Mouse (Mus musculus): ENCODE measurements around the gene Ccdc92.

- TF ChIP-seq POLR2A (IDR thresholded peaks at IDR 0.05; ENCODE audit: control insufficient read depth in 1 of 2, insufficient read depth in 1 of 2, low read depth in 1 of 2, low read length in 2 of 2, poor library complexity in 1 of 2) (no peak), NRF1 (IDR thresholded peaks at IDR 0.05; ENCODE audit: insufficient read depth, low read depth, low read length, poor library complexity, severe bottlenecking) (no peak), CTCF (IDR thresholded peaks at IDR 0.05 in 2 of 3, conservative IDR thresholded peaks at IDR 0.05 in 1 of 3; ENCODE audit: control insufficient read depth in 1 of 3, insufficient read depth in 1 of 3, low read depth in 2 of 3, low read length in 3 of 3, poor library complexity in 1 of 3, severe bottlenecking in 1 of 3) (no peak), MYC (IDR thresholded peaks at IDR 0.05; ENCODE audit: low read depth, low read length) (no peak), EP300 (IDR thresholded peaks at IDR 0.05; ENCODE audit: low read depth in 1 of 2, low read length in 2 of 2) (no peak), CHD2 (IDR thresholded peaks at IDR 0.05; ENCODE audit: low read length) (no peak), TAL1 (IDR thresholded peaks at IDR 0.05; ENCODE audit: low read length) (no peak), UBTF (IDR thresholded peaks at IDR 0.05; ENCODE audit: borderline replicate concordance, insufficient read depth, low read depth, low read length) (no peak), ZKSCAN1 (IDR thresholded peaks at IDR 0.05; ENCODE audit: low read depth, low read length) (no peak), ZC3H11A (IDR thresholded peaks at IDR 0.05; ENCODE audit: low read depth, low read length) (no peak), USF1 (IDR thresholded peaks at IDR 0.05; ENCODE audit: low read depth, low read length) (no peak), ZMIZ1 (IDR thresholded peaks at IDR 0.05; ENCODE audit: low read depth, low read length) (no peak)
Measured at GRCm38 (mm10) chr5:124836621-124837020, 25.6 kb downstream of the Ccdc92 start.
